ENCODE assay signal across 8 mouse cellular contexts in genomic region chr3:84815461-84815860, GRCm38 (mm10). TPM values are rescaled to one million over a fixed set of nuclear protein-coding genes. Genes with fewer than 3 reads are reported as not detected.
DNase-seq lines count a peak whose midpoint lies in the region; ATAC-seq and TF ChIP-seq lines count a peak whose summit lies in the region.

No protein-coding gene starts in this region.

- TF ChIP-seq POLR2A in ES-Bruce4 (IDR thresholded peaks at IDR 0.05; ENCODE audit: insufficient read depth, low read length): no peak

- H3K9ac ChIP-seq in ES-Bruce4 (ENCODE audit: low read depth, poor library complexity, severe bottlenecking): peak overlapping the region; percentile 82
- peak overlapping the region; percentile 90 for H3K9ac ChIP-seq in forebrain, embryonic 14.5 days (ENCODE audit: low read length)
- peak overlapping the region; percentile 68 for H3K9ac ChIP-seq in lung, postnatal 0 days (replicated peaks; ENCODE audit: low read depth)

- H3K4me3 ChIP-seq in ES-Bruce4 (ENCODE audit: low read depth, low read length): peak overlapping the region; percentile 64
- H3K4me3 ChIP-seq in brown adipose tissue, adult 24 weeks (ENCODE audit: insufficient read depth, low read depth, low read length): peak overlapping the region; percentile 93
- peak overlapping the region; percentile 97 for H3K4me3 ChIP-seq in forebrain, embryonic 14.5 days (ENCODE audit: low read depth, low read length)
- H3K4me3 ChIP-seq in lung, postnatal 0 days (ENCODE audit: low read depth, low read length): peak overlapping the region; percentile 96

- intact Hi-C loops in heart, postnatal 36 days (cut with DNase I): loop anchor here (2.0 to 10.0 kb wide), 3 partner anchors 27 to 861 kb away; no protein-coding TSS in a partner anchor

- no peaks in the 10 kb centered on the region for H3K27me3 ChIP-seq in ES-Bruce4 (ENCODE audit: control insufficient read depth, insufficient read depth, low read length, poor library complexity, severe bottlenecking)
- H3K27me3 ChIP-seq in forebrain, embryonic 14.5 days (replicated peaks; ENCODE audit: control insufficient read depth, insufficient read depth, low read length): no peaks in the 10 kb centered on the region
- H3K27me3 ChIP-seq in lung, postnatal 0 days (replicated peaks; ENCODE audit: insufficient read depth, low read length): no peaks in the 10 kb centered on the region

- H3K27ac ChIP-seq in ES-Bruce4 (ENCODE audit: insufficient read depth, low read length): no peak overlapping the region
- no peak overlapping the region for H3K27ac ChIP-seq in brown adipose tissue, adult 24 weeks (replicated peaks; ENCODE audit: low read depth, low read length)
- no peak overlapping the region for H3K27ac ChIP-seq in forebrain, embryonic 14.5 days (ENCODE audit: low read depth, low read length)
- peak overlapping the region; percentile 95 for H3K27ac ChIP-seq in lung, postnatal 0 days (ENCODE audit: low read length)

- H3K4me2 ChIP-seq in forebrain, embryonic 14.5 days (ENCODE audit: low read length): peak overlapping the region; percentile 100
- H3K4me2 ChIP-seq in lung, postnatal 0 days (replicated peaks; ENCODE audit: low read depth, low read length): peak overlapping the region; percentile 99

- peak; percentile 38 for DNase-seq in forebrain, embryonic 14.5 days (ENCODE audit: low spot score)
- DNase-seq in heart, postnatal 36 days: peak; percentile 36 to 37
- DNase-seq in layer of hippocampus, adult 9-11 months: peak; percentile 24
- peak; percentile 59 for DNase-seq in lung, postnatal 0 days (ENCODE audit: low spot score)
- peak; percentile 21 for DNase-seq in ovary, postnatal 14 days (ENCODE audit: low spot score)
- peak; percentile 80 for DNase-seq in thymus, postnatal 25 days

- H3K9me3 ChIP-seq in ES-Bruce4 (replicated peaks; ENCODE audit: control insufficient read depth, insufficient read depth, low read length, poor library complexity, severe bottlenecking): no peaks in the 10 kb centered on the region
- H3K9me3 ChIP-seq in forebrain, embryonic 14.5 days (replicated peaks; ENCODE audit: control insufficient read depth, low read length): no peaks in the 10 kb centered on the region
- H3K9me3 ChIP-seq in lung, postnatal 0 days (ENCODE audit: low read length): no peaks in the 10 kb centered on the region

- under 1% methylated on average over 25 of the region's 29 CpGs for WGBS in forebrain, embryonic 14.5 days
- under 1% methylated on average over 29 of the region's 29 CpGs for WGBS in lung, postnatal 0 days

- H3K36me3 ChIP-seq in ES-Bruce4 (ENCODE audit: control insufficient read depth, insufficient read depth, low read length, poor library complexity, severe bottlenecking): peaks cover 2% of the 10 kb centered on the region; the same call in 1 of the 2 replicates
- no peaks in the 10 kb centered on the region for H3K36me3 ChIP-seq in forebrain, embryonic 14.5 days (ENCODE audit: control insufficient read depth, insufficient read depth, low read length)
- H3K36me3 ChIP-seq in lung, postnatal 0 days (ENCODE audit: insufficient read depth, low read length): no peaks in the 10 kb centered on the region

- peaks cover 2% of the 10 kb centered on the region for H3K4me1 ChIP-seq in ES-Bruce4 (ENCODE audit: control insufficient read depth, insufficient read depth, low read length)
- H3K4me1 ChIP-seq in brown adipose tissue, adult 24 weeks (ENCODE audit: control insufficient read depth, insufficient read depth, insufficient read length, low read length): peaks cover 3% of the 10 kb centered on the region; the same call in 1 of the 2 replicates
- peaks cover 17% of the 10 kb centered on the region for H3K4me1 ChIP-seq in forebrain, embryonic 14.5 days (ENCODE audit: control insufficient read depth, insufficient read depth, low read length)
- H3K4me1 ChIP-seq in lung, postnatal 0 days (ENCODE audit: insufficient read depth, low read depth, low read length): peaks cover 6% of the 10 kb centered on the region; the same call in 1 of the 2 replicates

- TF ChIP-seq CTCF in ES-Bruce4 (IDR thresholded peaks at IDR 0.05; ENCODE audit: low read depth, low read length): no peak
- peak; percentile 11; the same call in 1 of the 2 replicates for TF ChIP-seq CTCF in lung, postnatal 0 days (IDR thresholded peaks at IDR 0.05)

- TF ChIP-seq EP300 in ES-Bruce4 (IDR thresholded peaks at IDR 0.05; ENCODE audit: insufficient read depth, low read depth, low read length): no peak
- TF ChIP-seq EP300 in lung, postnatal 0 days (IDR thresholded peaks at IDR 0.05): no peak

- peak; percentile 3; the same call in 1 of the 2 replicates for ATAC-seq in forebrain, embryonic 14.5 days
- no peak for ATAC-seq in lung, postnatal 0 days

RNA-seq across cellular contexts. Expression of gene Fbxw7, which starts 0.4 kb away (rescaled TPM):
- 33.8 and 34.4 TPM in 2 replicates for polyA plus RNA-seq in ES-Bruce4 (2011; ENCODE audit: insufficient read depth, insufficient read length, low read depth, missing spikeins)
- 7.5 and 7.7 TPM in 2 replicates for polyA plus RNA-seq in brown adipose tissue, adult 24 weeks (2012; ENCODE audit: insufficient read depth, insufficient read length, missing spikeins)
- polyA plus RNA-seq in forebrain, embryonic 14.5 days (2014; fragmentation: Nextera tagmentation; extraction: Ambion mirVana): 27.9 and 31.4 TPM in 2 replicates
- total RNA-seq in heart, postnatal 36 days (2021): 10 to 100 TPM; 35.3 to 45.3 TPM
- 8.2 and 8.6 TPM in 2 replicates for polyA plus RNA-seq in lung, postnatal 0 days (2015; fragmentation: Nextera tagmentation; extraction: Ambion mirVana)

Comparison
In these comparisons a context has a peak if more than half of its experiments do, and no peak if none do; other contexts are left out.
1. DNase-seq: peak in every context shown above with its lines; median percentile 80 in thymus, postnatal 25 days; 59 in lung, postnatal 0 days; 38 in forebrain, embryonic 14.5 days; 36 in heart, postnatal 36 days; 24 in layer of hippocampus, adult 9-11 months; 21 in ovary, postnatal 14 days.